11 mouse cellular contexts compared by ENCODE assay signal in the genomic region with DNA sequence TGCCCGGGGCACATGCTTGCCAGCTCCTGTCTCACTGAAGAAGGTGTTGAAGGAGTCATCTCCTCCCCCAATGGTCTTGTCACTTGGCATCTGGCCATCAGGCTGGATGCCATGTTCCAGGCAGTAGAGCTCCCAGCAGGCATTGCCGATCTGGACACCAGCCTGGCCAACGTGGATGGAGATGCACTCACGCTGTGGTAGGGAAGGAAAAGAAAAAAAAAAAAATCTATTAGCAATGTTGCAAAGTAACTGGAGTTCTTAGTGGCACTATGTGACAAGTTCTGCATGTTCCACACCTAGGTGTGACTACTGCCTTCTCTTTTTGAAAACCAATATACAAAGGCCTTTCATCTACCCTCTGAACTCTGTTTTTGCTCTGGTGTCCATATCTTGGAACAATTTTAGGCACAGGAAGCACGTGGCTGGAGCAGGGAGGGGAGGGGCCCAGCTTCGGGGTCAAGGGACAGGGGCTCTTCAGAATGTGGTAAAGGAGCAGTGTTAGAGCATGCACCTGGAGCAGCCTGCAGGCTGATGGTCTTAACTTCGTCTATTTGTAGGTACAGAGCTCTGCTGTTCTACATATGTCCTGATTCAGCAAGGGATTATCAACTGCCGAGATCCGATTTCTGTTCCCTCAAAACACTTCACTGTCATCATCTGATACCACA. TPM values are rescaled to one million over a fixed set of nuclear protein-coding genes. Genes with fewer than 3 reads are reported as not detected.
DNase-seq lines count a peak whose midpoint lies in the region; ATAC-seq and TF ChIP-seq lines count a peak whose summit lies in the region.
"Not testable (repeated sequence)": the region's sequence is repeated elsewhere in the genome, so short reads cannot be mapped to it uniquely, and the experiment has no call there.
"Had no signal": no experiment of that assay in that cellular context is flagged by ENCODE, and none has a peak within 500 bp of the region (broad histone marks: within the 10 kb centered on the region; RNA-seq: fewer than 3 reads in every experiment).

No protein-coding gene starts in this region.

- H3K36me3 ChIP-seq in forebrain, embryonic 14.5 days (ENCODE audit: control insufficient read depth, insufficient read depth, low read length): peaks cover 19% of the 10 kb centered on the region
- peaks cover 18% of the 10 kb centered on the region for H3K36me3 ChIP-seq in lung, embryonic 14.5 days (ENCODE audit: insufficient read depth)
- not testable (repeated sequence) for H3K36me3 ChIP-seq in neural tube, embryonic 14.5 days (ENCODE audit: control insufficient read depth, insufficient read depth, low read length)

- ATAC-seq in forebrain, embryonic 14.5 days: 0 out of 2 replicates have a peak, but pooled peaks have one; percentile 16
- ATAC-seq in lung, embryonic 14.5 days (ENCODE audit: insufficient read depth): not testable (repeated sequence)
- 0 out of 2 replicates have a peak, but pooled peaks have one; percentile 9 for ATAC-seq in neural tube, embryonic 14.5 days (ENCODE audit: low read depth)

- WGBS in forebrain, embryonic 14.5 days: 10% methylated on average over 8 of the region's 9 CpGs
- WGBS in lung, embryonic 14.5 days: 5% methylated on average over 8 of the region's 9 CpGs
- 14% methylated on average over 8 of the region's 9 CpGs for WGBS in neural tube, embryonic 14.5 days

- TF ChIP-seq CTCF in layer of hippocampus, adult 2 months (conservative IDR thresholded peaks at IDR 0.05); lung, embryonic 14.5 days (IDR thresholded peaks at IDR 0.05; ENCODE audit: low read depth): not testable (repeated sequence)

- not testable (repeated sequence) for H3K27me3 ChIP-seq in forebrain, embryonic 14.5 days (replicated peaks; ENCODE audit: control insufficient read depth, insufficient read depth, low read length); lung, embryonic 14.5 days (ENCODE audit: insufficient read depth, low read length); neural tube, embryonic 14.5 days (ENCODE audit: control insufficient read depth, insufficient read depth, low read length)

- peak overlapping the region; percentile 88 for H3K9ac ChIP-seq in forebrain, embryonic 14.5 days (ENCODE audit: low read length)
- peak overlapping the region; percentile 92 for H3K9ac ChIP-seq in lung, embryonic 14.5 days
- H3K9ac ChIP-seq in neural tube, embryonic 14.5 days (replicated peaks; ENCODE audit: low read depth, low read length): peak overlapping the region; percentile 69

- DNase-seq in ZHBTc4 (ENCODE audit: low read depth, low spot score): peak; percentile 45
- peak; percentile 47 to 57 for DNase-seq in cerebellum, postnatal 36 days
- DNase-seq in forebrain, embryonic 14.5 days (ENCODE audit: low spot score); layer of hippocampus, adult 2 months (ENCODE audit: low spot score in 2 of 2): not testable (repeated sequence)
- DNase-seq in heart, postnatal 4 days: peak; percentile 29
- peak; percentile 44 for DNase-seq in lung, embryonic 14.5 days
- peak; percentile 44 for DNase-seq in yolk sac, embryonic 10.5 days (ENCODE audit: low spot score)

- H3K4me1 ChIP-seq in forebrain, embryonic 14.5 days (ENCODE audit: control insufficient read depth, insufficient read depth, low read length): peaks cover 16% of the 10 kb centered on the region
- H3K4me1 ChIP-seq in lung, embryonic 14.5 days (ENCODE audit: insufficient read depth): not testable (repeated sequence)
- H3K4me1 ChIP-seq in neural tube, embryonic 14.5 days (ENCODE audit: control insufficient read depth, insufficient read depth, low read length): peaks cover 20% of the 10 kb centered on the region

- peak overlapping the region; percentile 69 for H3K4me3 ChIP-seq in forebrain, embryonic 14.5 days (ENCODE audit: low read depth, low read length)
- H3K4me3 ChIP-seq in layer of hippocampus, adult 2 months: peak overlapping the region; percentile 73
- H3K4me3 ChIP-seq in lung, embryonic 14.5 days (ENCODE audit: low read depth, low read length): peak overlapping the region; percentile 66
- H3K4me3 ChIP-seq in neural tube, embryonic 14.5 days (ENCODE audit: low read depth, low read length): peak overlapping the region; percentile 68

- peak overlapping the region; percentile 96 for H3K4me2 ChIP-seq in forebrain, embryonic 14.5 days (ENCODE audit: low read length)
- H3K4me2 ChIP-seq in lung, embryonic 14.5 days: peak overlapping the region; percentile 99
- peak overlapping the region; percentile 97 for H3K4me2 ChIP-seq in neural tube, embryonic 14.5 days (ENCODE audit: low read depth, low read length)

- not testable (repeated sequence) for H3K9me3 ChIP-seq in forebrain, embryonic 14.5 days (replicated peaks; ENCODE audit: control insufficient read depth, low read length); lung, embryonic 14.5 days (ENCODE audit: low read depth, low read length); neural tube, embryonic 14.5 days (ENCODE audit: control insufficient read depth, low read length)

- H3K27ac ChIP-seq in forebrain, embryonic 14.5 days (ENCODE audit: low read depth, low read length): peak overlapping the region; percentile 99
- H3K27ac ChIP-seq in layer of hippocampus, adult 2 months: peak overlapping the region; percentile 99
- H3K27ac ChIP-seq in lung, embryonic 14.5 days (ENCODE audit: low read depth): peak overlapping the region; percentile 99
- H3K27ac ChIP-seq in neural tube, embryonic 14.5 days (ENCODE audit: low read depth, low read length): peak overlapping the region; percentile 94; the same call in 1 of the 2 replicates

RNA-seq across cellular contexts. Expression of gene Tuba1b, which starts 1.2 kb away (rescaled TPM):
- 1,499 and 1,719 TPM in 2 replicates for polyA plus RNA-seq in forebrain, embryonic 14.5 days (2014; fragmentation: Nextera tagmentation; extraction: Ambion mirVana)
- 100 to 1,000 TPM; 873 to 889 TPM for total RNA-seq in heart, postnatal 4 days (2021)
- total RNA-seq in layer of hippocampus, adult 2 months (2021): 100 to 1,000 TPM; 466 to 491 TPM
- 2,161 and 2,216 TPM in 2 replicates for polyA plus RNA-seq in lung, embryonic 14.5 days (2014; fragmentation: Nextera tagmentation; extraction: Ambion mirVana)
- polyA plus RNA-seq in neural tube, embryonic 14.5 days (2014; fragmentation: Nextera tagmentation; extraction: Ambion mirVana): 1,186 and 1,301 TPM in 2 replicates

RNA-seq across cellular contexts. Expression of gene Lmbr1l, which starts 15.1 kb away (rescaled TPM):
- 10.9 TPM in 2 replicates for polyA plus RNA-seq in forebrain, embryonic 14.5 days (2014; fragmentation: Nextera tagmentation; extraction: Ambion mirVana)
- 10 to 100 TPM; 14.1 to 15.9 TPM for total RNA-seq in heart, postnatal 4 days (2021)
- 10 to 100 TPM; 17.0 to 20.6 TPM for total RNA-seq in layer of hippocampus, adult 2 months (2021)
- polyA plus RNA-seq in lung, embryonic 14.5 days (2014; fragmentation: Nextera tagmentation; extraction: Ambion mirVana): 4.5 and 5.5 TPM in 2 replicates
- polyA plus RNA-seq in neural tube, embryonic 14.5 days (2014; fragmentation: Nextera tagmentation; extraction: Ambion mirVana): 7.3 and 10.5 TPM in 2 replicates

RNA-seq across cellular contexts. Expression of gene Gm49450, which starts 20.2 kb away (rescaled TPM):
- polyA plus RNA-seq in forebrain, embryonic 14.5 days (2014; fragmentation: Nextera tagmentation; extraction: Ambion mirVana): not detected in 2 replicates
- total RNA-seq in heart, postnatal 4 days (2021): not detected
- total RNA-seq in layer of hippocampus, adult 2 months (2021): not detected
- not detected in 2 replicates for polyA plus RNA-seq in lung, embryonic 14.5 days (2014; fragmentation: Nextera tagmentation; extraction: Ambion mirVana)
- polyA plus RNA-seq in neural tube, embryonic 14.5 days (2014; fragmentation: Nextera tagmentation; extraction: Ambion mirVana): not detected in 2 replicates
- total RNA-seq: adrenal gland, adult 18-20 months; granulocyte monocyte progenitor cell, adult 5-6 weeks; left cerebral cortex, postnatal 4 days had no signal

RNA-seq across cellular contexts. Expression of gene Tuba1a, which starts 20.4 kb away (rescaled TPM):
- polyA plus RNA-seq in forebrain, embryonic 14.5 days (2014; fragmentation: Nextera tagmentation; extraction: Ambion mirVana): 18,182 and 18,289 TPM in 2 replicates
- 100 to 1,000 TPM; 435 TPM for total RNA-seq in heart, postnatal 4 days (2021)
- total RNA-seq in layer of hippocampus, adult 2 months (2021): 100 to 1,000 TPM; 768 to 781 TPM
- polyA plus RNA-seq in lung, embryonic 14.5 days (2014; fragmentation: Nextera tagmentation; extraction: Ambion mirVana): 1,129 and 1,167 TPM in 2 replicates
- polyA plus RNA-seq in neural tube, embryonic 14.5 days (2014; fragmentation: Nextera tagmentation; extraction: Ambion mirVana): 13,706 and 14,496 TPM in 2 replicates

RNA-seq across cellular contexts. Expression of gene Dhh, which starts 34.8 kb away (rescaled TPM):
- 0.18 and 0.36 TPM in 2 replicates for polyA plus RNA-seq in forebrain, embryonic 14.5 days (2014; fragmentation: Nextera tagmentation; extraction: Ambion mirVana)
- 1 to 10 TPM; 2.7 to 3.5 TPM for total RNA-seq in heart, postnatal 4 days (2021)
- total RNA-seq in layer of hippocampus, adult 2 months (2021): under 1 TPM; 0.10 to 0.12 TPM
- polyA plus RNA-seq in lung, embryonic 14.5 days (2014; fragmentation: Nextera tagmentation; extraction: Ambion mirVana): 1.0 and 1.3 TPM in 2 replicates
- polyA plus RNA-seq in neural tube, embryonic 14.5 days (2014; fragmentation: Nextera tagmentation; extraction: Ambion mirVana): 0.32 and 2.0 TPM in 2 replicates
- total RNA-seq: granulocyte monocyte progenitor cell, adult 5-6 weeks had no signal
